Mouse (Mus musculus) heart, postnatal 10 days (tissue): ENCODE data around the gene Gjd3. TPM values are rescaled to one million over a fixed set of nuclear protein-coding genes. Genes with fewer than 3 reads are reported as not detected.
"Not testable (repeated sequence)": the region's sequence is repeated elsewhere in the genome, so short reads cannot be mapped to it uniquely, and the experiment has no call there.

Experiments used
- DNase-seq, 2 experiments: peaks; one replicate each; pipeline ENCODE4 v3.0.0; 2021
- intact Hi-C: fragments of 180-260 bp; cut with DNase I; formaldehyde crosslinking; loops from one replicate; pipeline ENCODE4 v1.15.1; 2025
- total RNA-seq, 2 experiments: library from RNA; stranded (reverse); gene quantifications; 2 replicates each; pipeline ENCODE4 v1.2.3; 2021

The Gjd3 gene
- 1 to 10 TPM; 1.3 to 2.0 TPM for total RNA-seq

DNA sequence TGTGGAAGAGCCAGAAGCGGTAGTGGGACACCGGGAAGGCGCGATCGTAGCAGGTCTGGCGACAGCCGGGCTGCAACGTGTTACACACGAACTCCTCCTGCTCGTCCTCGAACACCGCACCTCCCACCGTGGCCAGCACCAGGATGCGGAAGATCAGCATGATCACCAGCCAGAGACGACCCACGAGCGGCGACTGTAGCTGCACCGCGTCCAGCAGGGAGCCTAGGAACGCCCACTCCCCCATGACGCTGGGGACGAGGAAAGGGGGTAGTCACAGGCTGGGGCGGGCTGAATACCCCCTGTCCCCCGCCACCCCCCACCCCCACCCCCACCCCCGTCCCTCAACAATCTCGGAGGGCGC, at the start of gene Gjd3:
Gene Gjd3 (minus strand): TSS at position 244 of the 361 bp plus-strand sequence.
- intact Hi-C loops, result no loop called here
- DNase-seq, result no peak

- intact Hi-C loops, result no loop called here
- no peak for DNase-seq
Observed at GRCm38 (mm10) chr11:99026899-99027440, 44.2 kb upstream of the Gjd3 start.

DNA sequence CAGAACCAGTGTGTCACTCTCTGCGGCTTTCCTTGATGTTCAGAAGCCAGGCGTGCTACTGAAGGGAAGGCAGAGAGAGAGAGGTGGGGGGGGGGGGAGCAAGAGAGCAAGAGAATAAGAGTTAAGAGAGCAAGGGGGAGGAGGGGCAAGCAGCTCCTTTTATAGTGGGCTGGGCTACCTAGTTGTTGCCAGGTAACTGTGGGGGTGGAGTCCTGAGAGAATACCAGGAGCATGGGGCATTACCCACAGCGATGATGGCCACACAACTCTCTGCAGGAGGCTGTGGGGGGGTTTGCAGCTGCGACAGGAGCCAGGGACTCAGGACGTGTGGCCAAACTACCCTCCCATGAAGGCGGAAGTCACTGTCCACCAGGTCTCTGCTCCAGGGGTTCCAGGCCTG, 43.1 kb upstream of the Gjd3 start:
- intact Hi-C loops, result no loop called here
- no peak for DNase-seq

- DNase-seq, result peak in 1 of 2 experiments; percentile 6
- intact Hi-C loops, result no loop called here
Observed at GRCm38 (mm10) chr11:99024468-99025134, 41.8 kb upstream of the Gjd3 start.

DNA sequence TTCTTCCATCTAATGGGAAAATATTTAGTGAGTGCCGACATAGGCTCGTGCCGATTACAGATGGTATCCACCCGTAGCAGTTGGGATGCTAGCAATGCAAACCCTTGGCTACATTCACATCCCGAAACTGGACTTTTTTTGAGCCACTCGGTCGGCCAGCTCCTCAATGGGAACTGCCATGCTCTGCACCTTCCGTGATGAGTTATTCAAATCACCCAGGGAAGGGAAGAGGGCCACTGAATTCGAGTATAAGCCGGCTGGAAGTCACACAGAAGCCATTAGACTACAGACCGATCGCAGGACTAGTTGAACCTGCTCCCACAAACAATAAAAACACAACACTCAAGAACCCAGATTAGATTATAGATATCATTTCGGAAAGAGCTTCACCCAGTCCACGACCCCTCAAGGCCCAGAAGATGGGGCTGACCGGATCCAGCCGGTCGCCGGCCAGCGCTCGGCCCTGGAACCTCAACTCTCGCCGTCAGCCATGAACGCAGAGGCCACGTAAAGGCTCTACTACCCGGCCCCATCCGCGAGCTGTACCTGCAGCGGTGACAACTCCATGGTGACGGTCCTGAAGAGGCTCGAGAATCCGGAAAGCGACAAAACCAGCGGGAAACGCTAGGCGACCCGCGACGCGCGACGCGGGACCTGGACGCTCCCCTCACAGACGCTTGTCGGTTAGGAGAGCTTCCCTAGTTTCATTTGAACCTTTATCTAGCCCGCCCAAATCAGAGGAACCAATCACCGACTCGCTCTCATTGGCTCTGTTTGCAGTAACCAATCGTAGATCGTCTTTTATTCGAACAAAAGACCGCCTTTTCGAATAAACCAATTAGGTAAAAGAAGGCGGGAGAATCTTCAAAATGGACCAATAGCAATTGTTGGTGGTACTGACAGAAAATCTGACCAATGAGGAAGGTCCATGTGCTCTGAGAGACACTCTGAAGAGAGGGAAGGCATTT, 41.0 kb upstream of the Gjd3 start, which contains the start of gene Top2a:
Gene Top2a (minus strand): TSS at position 690 of the 968 bp plus-strand sequence.
- DNase-seq, result peak; percentile 98
- intact Hi-C loops, result no loop called here

DNA sequence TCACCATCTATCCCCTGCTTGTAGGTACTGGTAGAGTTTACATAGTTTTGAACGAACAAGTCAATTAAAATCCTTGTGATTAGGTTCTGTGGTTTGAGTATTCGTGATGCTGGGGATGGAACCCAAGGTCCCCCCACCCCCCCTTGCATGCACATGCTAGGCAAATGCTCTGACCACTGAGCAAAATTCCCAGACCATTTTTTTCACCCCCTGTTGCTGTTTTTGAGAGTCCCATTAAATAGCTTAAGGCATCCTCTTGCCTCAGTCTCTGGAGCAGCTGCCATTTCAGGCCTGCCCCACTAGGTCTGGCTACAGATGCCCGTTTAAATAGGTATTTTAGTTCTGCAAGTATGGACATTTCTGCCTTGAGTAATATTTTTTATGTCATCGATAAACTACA, 40.3 kb upstream of the Gjd3 start:
- intact Hi-C loops, result no loop called here
- DNase-seq, result no peak

GRCm38 (mm10) chr11:99022384-99022933, 39.6 kb upstream of the Gjd3 start:
- intact Hi-C loops, result no loop called here
- no peak for DNase-seq

GRCm38 (mm10) chr11:99019844-99020243, 37.0 kb upstream of the Gjd3 start:
- DNase-seq, result no peak
- intact Hi-C loops, result no loop called here

DNA sequence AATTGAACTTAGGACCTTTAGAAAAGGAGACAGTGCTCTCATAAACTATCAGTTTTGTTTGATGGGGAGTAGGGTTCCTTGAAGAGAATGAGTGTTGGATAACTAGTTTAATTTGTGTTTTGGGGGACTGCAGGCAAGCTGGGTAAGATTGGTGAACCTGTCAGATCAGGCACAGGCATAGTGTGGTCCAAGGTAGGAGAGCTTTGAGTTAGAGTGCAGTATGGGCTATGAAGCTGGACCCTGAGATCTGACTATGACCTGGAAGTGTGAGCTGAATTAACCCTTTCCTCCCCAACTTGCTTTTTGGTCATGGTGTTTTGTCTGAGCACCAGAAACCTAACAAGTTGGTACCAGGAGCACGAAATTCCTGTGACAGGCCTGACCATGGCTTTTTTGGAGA, 31.0 kb upstream of the Gjd3 start:
- no peak for DNase-seq
- intact Hi-C loops, result no loop called here

- DNase-seq, result no peak
- intact Hi-C loops, result no loop called here
Observed at GRCm38 (mm10) chr11:99010706-99011105, 27.9 kb upstream of the Gjd3 start.

DNA sequence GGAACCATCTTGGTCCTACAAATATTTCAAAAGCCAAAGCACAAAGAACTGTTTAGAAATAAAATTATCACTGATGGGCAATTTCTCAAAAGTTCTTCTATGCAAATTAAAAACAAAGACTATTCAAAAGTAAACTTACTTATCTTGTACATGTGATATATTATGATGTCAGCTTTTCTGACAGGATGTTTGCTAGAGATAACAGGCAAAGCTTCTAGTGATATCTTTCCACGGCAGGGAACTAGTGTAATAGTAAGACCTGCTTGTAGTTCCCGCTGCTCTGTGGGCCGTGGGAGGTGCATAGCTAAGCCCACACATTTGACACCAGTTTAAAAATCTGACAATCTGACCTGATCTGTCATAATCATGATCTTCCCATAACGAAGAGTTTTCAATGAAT, 27.3 kb upstream of the Gjd3 start:
- intact Hi-C loops, result no loop called here
- no peak for DNase-seq

GRCm38 (mm10) chr11:99006788-99007187, 24.0 kb upstream of the Gjd3 start:
- DNase-seq, result no peak
- intact Hi-C loops, result no loop called here

GRCm38 (mm10) chr11:98999243-98999642, 16.4 kb upstream of the Gjd3 start:
- DNase-seq, result no peak
- intact Hi-C loops, result loop anchor here (5.0 kb wide), 1 partner anchor 33 kb away; no protein-coding TSS in a partner anchor

DNA sequence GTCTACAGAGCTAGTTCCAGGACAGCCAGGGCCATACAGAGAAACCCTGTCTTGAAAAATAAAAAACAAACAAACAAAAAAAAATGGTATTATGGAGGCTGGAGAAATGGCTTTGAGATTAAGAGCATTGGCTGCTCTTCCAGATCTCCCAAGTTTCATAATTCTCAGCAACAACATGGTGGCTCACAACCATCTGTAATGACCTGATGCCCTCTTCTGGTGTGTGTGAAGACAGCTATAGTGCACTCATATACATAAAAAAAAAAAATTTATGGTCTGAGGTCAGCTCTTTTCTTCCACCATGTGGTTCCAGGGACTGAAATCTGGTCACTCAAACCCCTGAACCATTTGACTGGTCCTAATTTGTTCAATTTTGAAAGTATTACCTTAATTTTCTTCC, 16.0 kb upstream of the Gjd3 start:
- DNase-seq, result no peak
- intact Hi-C loops, result loop anchor here (5.0 kb wide), 1 partner anchor 34 kb away; no protein-coding TSS in a partner anchor

- intact Hi-C loops, result loop anchor here (5.0 kb wide), 1 partner anchor 35 kb away; no protein-coding TSS in a partner anchor
- DNase-seq, result no peak
Observed at GRCm38 (mm10) chr11:98997659-98998058, 14.8 kb upstream of the Gjd3 start.

GRCm38 (mm10) chr11:98995987-98996386, 13.2 kb upstream of the Gjd3 start:
- DNase-seq, result peak; percentile 53 to 54
- intact Hi-C loops, result loop anchor here (5.0 kb wide), 1 partner anchor 36 kb away; no protein-coding TSS in a partner anchor

GRCm38 (mm10) chr11:98990866-98991265, 8.1 kb upstream of the Gjd3 start:
- intact Hi-C loops, result no loop called here
- no peak for DNase-seq

DNA sequence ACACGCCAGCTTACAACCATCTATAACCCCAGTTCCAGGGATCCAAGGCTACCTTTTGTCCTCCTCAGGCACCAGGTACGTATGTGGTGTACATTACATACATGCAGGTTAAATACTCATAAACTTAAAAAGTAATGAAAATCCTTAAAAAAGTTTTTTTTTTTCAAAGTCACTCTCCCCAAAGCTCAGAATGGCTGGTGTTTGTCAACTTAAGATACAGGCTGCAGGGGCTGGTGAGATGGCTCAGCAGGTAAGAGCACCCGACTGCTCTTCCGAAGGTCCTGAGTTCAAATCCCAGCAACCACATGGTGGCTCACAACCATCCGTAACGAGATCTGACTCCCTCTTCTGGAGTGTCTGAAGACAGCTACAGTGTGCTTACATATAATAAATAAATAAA, 5.4 kb upstream of the Gjd3 start:
- DNase-seq, intact Hi-C loops: not testable (repeated sequence)

DNA sequence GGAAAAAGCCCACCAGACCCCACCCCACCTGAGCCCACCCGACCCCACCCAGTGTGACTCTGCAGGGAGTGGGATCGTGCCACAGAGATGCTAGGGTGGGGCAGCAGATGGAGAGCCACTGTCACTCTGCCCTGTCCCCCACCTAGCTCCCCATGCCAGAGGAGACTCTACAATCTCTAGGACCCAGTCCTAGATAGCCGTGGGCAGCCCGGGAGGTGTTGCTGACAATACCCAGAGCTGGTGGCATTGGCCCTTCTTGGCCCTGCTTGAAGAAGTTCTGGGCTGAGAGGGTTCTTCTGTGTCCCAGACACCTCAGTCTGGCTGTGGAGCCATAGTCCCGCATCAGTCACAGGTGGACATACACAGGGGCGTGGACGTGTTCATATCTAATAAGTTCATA, 2.7 kb upstream of the Gjd3 start:
- peak; percentile 74 to 77 for DNase-seq
- intact Hi-C loops, result no loop called here

DNA sequence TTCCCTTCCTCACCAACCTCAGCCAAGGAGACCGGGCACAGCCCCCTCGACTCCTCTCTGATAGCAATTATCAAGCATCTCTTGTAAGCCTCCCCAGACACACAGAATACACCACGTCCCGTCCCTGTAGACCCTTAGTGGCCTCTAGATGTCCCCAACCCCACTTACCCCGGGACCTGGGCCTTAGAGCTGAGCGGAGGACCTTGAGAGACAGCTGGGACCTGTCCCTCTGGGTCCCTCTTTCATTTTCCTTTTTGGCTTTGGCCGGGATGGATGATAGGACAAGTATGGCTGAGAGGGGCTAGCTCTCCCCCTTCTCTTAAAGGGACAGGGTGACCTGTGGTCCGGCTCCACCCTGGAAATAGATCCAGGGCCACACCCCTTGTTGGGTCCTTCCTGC, 735 bp upstream of the Gjd3 start:
- intact Hi-C loops, result no loop called here
- DNase-seq, result peak in 1 of 2 experiments; percentile 28
